In the genomic region with DNA sequence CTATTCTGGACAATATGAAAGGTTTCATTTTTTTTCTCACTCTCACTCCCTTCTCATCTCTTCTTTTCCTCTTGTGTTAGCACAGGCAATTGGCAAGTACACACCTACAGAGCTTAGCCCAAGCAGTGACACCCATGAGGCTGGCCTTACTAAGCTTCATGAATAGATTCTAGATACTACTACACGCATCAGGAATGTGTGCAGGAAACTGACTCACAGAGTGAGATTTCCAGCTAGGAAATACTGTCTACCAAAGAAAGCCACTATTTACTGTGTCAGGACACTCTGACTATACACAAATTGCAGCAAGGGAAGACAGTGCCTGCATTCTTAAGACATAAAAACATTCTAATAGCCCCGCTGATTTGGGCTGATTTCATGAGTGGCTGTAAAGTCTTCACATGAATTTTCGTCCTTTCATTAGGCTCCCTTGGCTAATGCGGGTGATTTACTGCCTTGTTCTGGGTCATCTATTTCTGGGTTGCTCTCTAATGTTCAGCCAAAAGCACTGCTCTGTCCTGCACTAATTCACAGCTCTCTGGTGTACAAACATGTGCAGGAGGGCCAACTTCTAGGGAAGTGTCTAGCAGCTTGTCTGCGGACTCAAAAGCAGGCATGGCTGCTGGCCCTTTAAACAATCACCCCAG, we compare ENCODE assay signal across 8 mouse cellular contexts.
DNase-seq lines count a peak whose midpoint lies in the region; ATAC-seq and TF ChIP-seq lines count a peak whose summit lies in the region.
"Had no signal": no experiment of that assay in that cellular context is flagged by ENCODE, and none has a peak within 500 bp of the region (broad histone marks: within the 10 kb centered on the region; RNA-seq: fewer than 3 reads in every experiment).

No protein-coding gene starts in this region.

- H3K36me3 ChIP-seq in heart, embryonic 11.5 days (ENCODE audit: control insufficient read depth, insufficient read depth, low read length), result no peaks in the 10 kb centered on the region; the same call in 1 of the 2 replicates
- H3K36me3 ChIP-seq in limb, embryonic 10.5 days, result peaks cover 21% of the 10 kb centered on the region

- TF ChIP-seq CTCF in layer of hippocampus, adult 2 months (conservative IDR thresholded peaks at IDR 0.05), result no peak

- no peaks in the 10 kb centered on the region for H3K27me3 ChIP-seq in heart, embryonic 11.5 days (ENCODE audit: control insufficient read depth, insufficient read depth, low read length)
- H3K27me3 ChIP-seq in limb, embryonic 10.5 days (ENCODE audit: low read depth, poor library complexity, severe bottlenecking), result no peaks in the 10 kb centered on the region

- H3K4me1 ChIP-seq in heart, embryonic 11.5 days (ENCODE audit: control insufficient read depth, insufficient read depth, low read length), result peaks cover 17% of the 10 kb centered on the region
- peaks cover 30% of the 10 kb centered on the region for H3K4me1 ChIP-seq in limb, embryonic 10.5 days

- no peak for DNase-seq in layer of hippocampus, adult 2 months (ENCODE audit: low spot score in 2 of 2)
- no peak for DNase-seq in layer of hippocampus, adult 9-10 months (ENCODE audit: low spot score)
- DNase-seq in brain, adult 2 months (ENCODE audit: low read depth, low spot score), result peak; percentile 46
- no peak for DNase-seq in limb, embryonic 10.5 days (ENCODE audit: low spot score)
- DNase-seq in T-cell, adult 2 months (ENCODE audit: low spot score), result no peak
- no peak for DNase-seq in B cell, adult 2 months

- H3K4me2 ChIP-seq in heart, embryonic 11.5 days, result no peak overlapping the region
- H3K4me2 ChIP-seq: midbrain, embryonic 11.5 days had no signal

- H3K9me3 ChIP-seq in heart, embryonic 11.5 days (replicated peaks; ENCODE audit: control insufficient read depth, low read length), result no peaks in the 10 kb centered on the region
- no peaks in the 10 kb centered on the region for H3K9me3 ChIP-seq in limb, embryonic 10.5 days (replicated peaks)

- no peak for ATAC-seq in heart, embryonic 11.5 days (replicated peaks; ENCODE audit: insufficient number of reproducible peaks, low FRiP score, low TSS enrichment)

- WGBS in heart, embryonic 11.5 days (ENCODE audit: insufficient replicate concordance), result 61% methylated on average over 5 of the region's 5 CpGs
- 60% methylated on average over 5 of the region's 5 CpGs for WGBS in limb, embryonic 10.5 days

- H3K27ac ChIP-seq in layer of hippocampus, adult 2 months, result peak overlapping the region; percentile 62; the same call in 1 of the 2 replicates
- H3K27ac ChIP-seq in heart, embryonic 11.5 days (ENCODE audit: low read depth, low read length), result peak overlapping the region; percentile 7
- peak overlapping the region; percentile 25; the same call in 1 of the 2 replicates for H3K27ac ChIP-seq in limb, embryonic 10.5 days

- H3K9ac ChIP-seq in heart, embryonic 11.5 days (ENCODE audit: low read depth, low read length), result no peak overlapping the region

- H3K4me3 ChIP-seq in layer of hippocampus, adult 2 months, result no peak overlapping the region
- H3K4me3 ChIP-seq in heart, embryonic 11.5 days (ENCODE audit: low read depth, low read length), result no peak overlapping the region
- no peak overlapping the region for H3K4me3 ChIP-seq in limb, embryonic 10.5 days

Comparison
In these comparisons a context has a peak if more than half of its experiments do, and no peak if none do; other contexts are left out.
1. H3K27ac ChIP-seq: peak in every context shown above with its lines; median percentile 62 in layer of hippocampus, adult 2 months; 25 in limb, embryonic 10.5 days; 7 in heart, embryonic 11.5 days.